Mouse (Mus musculus) megakaryocyte, embryonic 14.5 days (primary cell): ENCODE data around the gene Epha5.

Experiments
- FLI1 ChIP-seq: IDR thresholded peaks from 2 replicates; pipeline ENCODE4 v1.6.1; 2012; ENCODE audit warnings: low read length, inconsistent platforms, mixed read lengths
- GATA1 ChIP-seq: IDR thresholded peaks from 3 replicates; pipeline ENCODE4 v1.6.1; 2012; ENCODE audit warnings: mixed read lengths, low read length, inconsistent platforms, borderline replicate concordance

DNA sequence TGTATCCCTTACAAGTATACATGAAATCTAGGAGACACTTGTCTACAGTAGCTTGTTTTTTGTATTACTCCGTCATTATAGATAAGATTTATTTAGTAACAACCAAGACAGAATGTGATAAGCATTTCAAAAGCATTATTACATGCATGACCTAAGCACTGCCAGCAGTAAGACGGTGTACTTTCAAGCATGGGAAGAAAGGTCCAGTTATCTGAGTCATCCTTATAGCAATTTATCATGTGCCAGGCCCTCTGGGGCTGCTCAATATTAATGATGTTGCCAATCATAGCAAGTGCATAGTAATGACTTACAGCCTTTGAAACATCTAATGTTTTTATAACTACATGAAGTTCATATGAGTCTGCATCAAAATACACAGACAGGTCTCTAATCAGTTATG lies 36.7 kb upstream of the Epha5 start:
- TF ChIP-seq GATA1, result no peak
- no peak for TF ChIP-seq FLI1
